Mouse (Mus musculus) stomach, embryonic 16.5 days (tissue): Measurements from ENCODE around the gene Neurod4. TPM values are rescaled to one million over a fixed set of nuclear protein-coding genes. Genes with fewer than 3 reads are reported as not detected.

ENCODE experiments used
- polyA plus RNA-seq: library from polyadenylated mRNA; unstranded; fragments of >200 nt; fragmentation: Nextera tagmentation; extraction: Ambion mirVana; gene quantifications from 2 replicates; pipeline ENCODE4 v1.2.1, GENCODE M21; 2015

Gene Neurod4
- polyA plus RNA-seq, 1 experiment from 2014 or later, result not detected

Other genes with a start within 250 kb of the Neurod4 start
- not detected in 2 replicates for gene Olfr821, start 249.9 kb downstream of the Neurod4 start, polyA plus RNA-seq
- not detected in 2 replicates for gene Olfr822, start 209.0 kb downstream of the Neurod4 start, polyA plus RNA-seq
- gene Olfr823, start 164.9 kb downstream of the Neurod4 start, polyA plus RNA-seq, result not detected in 2 replicates
- not detected in 2 replicates for gene Olfr824, start 150.2 kb downstream of the Neurod4 start, polyA plus RNA-seq
- not detected in 2 replicates for gene Olfr825, start 113.5 kb downstream of the Neurod4 start, polyA plus RNA-seq
- gene Olfr826, start 96.1 kb downstream of the Neurod4 start, polyA plus RNA-seq, result not detected in 2 replicates
- gene Olfr827, start 65.8 kb downstream of the Neurod4 start, polyA plus RNA-seq, result not detected in 2 replicates
- 0.74 and 1.6 TPM in 2 replicates for gene Tespa1, start 42.6 kb upstream of the Neurod4 start, polyA plus RNA-seq
- not detected in 2 replicates for gene Vmn2r84, start 114.1 kb upstream of the Neurod4 start, polyA plus RNA-seq
- not detected in 2 replicates for gene Vmn2r85, start 149.5 kb upstream of the Neurod4 start, polyA plus RNA-seq
- gene Vmn2r86, start 175.8 kb upstream of the Neurod4 start, polyA plus RNA-seq, result not detected in 2 replicates
- gene Vmn2r87, start 217.2 kb upstream of the Neurod4 start, polyA plus RNA-seq, result not detected in 2 replicates